Comparison of ENCODE assay signal across 8 mouse cellular contexts in the genomic region with DNA sequence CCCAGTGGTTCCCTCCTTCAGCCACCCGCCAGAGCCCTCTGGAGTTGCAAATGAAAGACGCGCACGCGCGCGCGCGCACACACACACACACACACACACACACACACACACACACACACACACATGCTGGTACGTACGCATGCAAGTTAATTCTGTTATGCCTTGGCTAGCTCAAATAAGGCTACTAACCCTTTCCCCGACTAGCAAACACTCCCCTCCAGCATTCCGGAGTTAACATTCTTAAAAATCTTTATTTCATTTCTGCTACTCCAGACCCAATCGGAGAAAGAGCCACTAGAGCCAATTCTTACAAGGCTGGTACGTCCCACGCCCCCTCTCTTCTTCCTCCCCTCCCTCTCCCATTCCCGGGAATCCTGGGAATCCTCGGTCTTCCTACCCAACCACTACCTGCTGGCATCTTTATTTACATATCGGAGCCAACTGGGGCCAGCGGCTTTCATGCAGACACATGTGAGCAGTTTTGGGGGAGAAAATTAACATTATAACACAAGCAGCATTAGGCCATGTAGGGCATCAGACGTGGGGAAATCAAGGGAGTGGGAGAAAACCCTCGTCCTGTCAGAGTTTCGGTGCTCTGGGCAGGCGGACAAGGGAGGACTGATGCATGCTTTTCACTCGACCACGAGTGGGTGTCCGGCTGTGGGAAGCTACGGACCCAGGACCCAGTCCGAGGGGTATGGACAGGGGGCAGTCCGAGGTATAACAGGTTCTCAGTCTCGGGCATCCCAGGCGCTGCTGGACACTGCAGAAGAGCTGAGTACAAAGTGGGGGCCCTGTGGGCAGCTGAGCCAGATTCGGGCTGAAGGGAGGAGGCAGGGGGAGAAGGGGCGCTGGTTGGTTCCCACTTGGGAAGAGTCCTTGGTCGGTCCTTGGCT. TPM values are rescaled to one million over a fixed set of nuclear protein-coding genes. Genes with fewer than 3 reads are reported as not detected.
DNase-seq lines count a peak whose midpoint lies in the region; ATAC-seq and TF ChIP-seq lines count a peak whose summit lies in the region.

No protein-coding gene starts in this region.

- H3K36me3 ChIP-seq in lung, embryonic 14.5 days (ENCODE audit: insufficient read depth), result no peaks in the 10 kb centered on the region
- no peaks in the 10 kb centered on the region for H3K36me3 ChIP-seq in neural tube, embryonic 12.5 days

- no peaks in the 10 kb centered on the region for H3K27me3 ChIP-seq in lung, embryonic 14.5 days (ENCODE audit: insufficient read depth, low read length)
- H3K27me3 ChIP-seq in neural tube, embryonic 12.5 days (replicated peaks), result no peaks in the 10 kb centered on the region

- peak overlapping the region; percentile 76 for H3K4me2 ChIP-seq in lung, embryonic 14.5 days
- peak overlapping the region; percentile 72 for H3K4me2 ChIP-seq in neural tube, embryonic 12.5 days (replicated peaks)

- peak; percentile 33; the same call in 1 of the 2 replicates for ATAC-seq in lung, embryonic 14.5 days (ENCODE audit: insufficient read depth)
- peak; percentile 37; the same call in 1 of the 2 replicates for ATAC-seq in neural tube, embryonic 12.5 days (ENCODE audit: low FRiP score, low read depth)

- no peak for TF ChIP-seq CTCF in lung, embryonic 14.5 days (IDR thresholded peaks at IDR 0.05; ENCODE audit: low read depth)

- DNase-seq in adrenal gland, postnatal 14 days, result peak; percentile 5
- no peak for DNase-seq in adrenal gland, postnatal 25 days
- peak; percentile 53 for DNase-seq in lung, embryonic 14.5 days
- no peak for DNase-seq in lung, postnatal 25 days (ENCODE audit: low spot score)
- peak; percentile 35 for DNase-seq in kidney, postnatal 14 days
- DNase-seq in layer of hippocampus, adult 8-10 months (ENCODE audit: low spot score in 2 of 2), result no peak
- no peak for DNase-seq in adrenal gland, postnatal 4 days (ENCODE audit: low spot score in 2 of 2)

- no peak overlapping the region for H3K27ac ChIP-seq in lung, embryonic 14.5 days (ENCODE audit: low read depth)
- H3K27ac ChIP-seq in neural tube, embryonic 12.5 days, result no peak overlapping the region

- 5% methylated on average over 35 of the region's 35 CpGs for WGBS in lung, embryonic 14.5 days
- WGBS in neural tube, embryonic 12.5 days, result 4% methylated on average over 35 of the region's 35 CpGs

- no peaks in the 10 kb centered on the region for H3K4me1 ChIP-seq in lung, embryonic 14.5 days (ENCODE audit: insufficient read depth)
- peaks cover 11% of the 10 kb centered on the region for H3K4me1 ChIP-seq in neural tube, embryonic 12.5 days

- H3K4me3 ChIP-seq in lung, embryonic 14.5 days (ENCODE audit: low read depth, low read length), result peak overlapping the region; percentile 37
- H3K4me3 ChIP-seq in neural tube, embryonic 12.5 days, result peak overlapping the region; percentile 33

- no peaks in the 10 kb centered on the region for H3K9me3 ChIP-seq in lung, embryonic 14.5 days (ENCODE audit: low read depth, low read length)
- no peaks in the 10 kb centered on the region for H3K9me3 ChIP-seq in neural tube, embryonic 12.5 days

- peak overlapping the region; percentile 27; the same call in 1 of the 2 replicates for H3K9ac ChIP-seq in lung, embryonic 14.5 days
- 0 out of 2 replicates have a peak overlapping the region, but pooled peaks have one; percentile 40 for H3K9ac ChIP-seq in neural tube, embryonic 12.5 days

RNA-seq across cellular contexts. Expression of gene Hebp2, which starts 3.7 kb away (rescaled TPM):
- total RNA-seq in adrenal gland, postnatal 14 days (2021), result 3.4 and 4.2 TPM in 2 replicates
- total RNA-seq in adrenal gland, postnatal 25 days (2021), result 2.6 and 4.5 TPM in 2 replicates
- polyA plus RNA-seq in lung, embryonic 14.5 days (2014; fragmentation: Nextera tagmentation; extraction: Ambion mirVana), result 9.6 and 13.3 TPM in 2 replicates
- 12.1 and 16.4 TPM in 2 replicates for polyA plus RNA-seq in neural tube, embryonic 12.5 days (2016; fragmentation: Nextera tagmentation; extraction: Ambion mirVana)
- 1 to 10 TPM; 2.3 to 4.8 (median 4.2) TPM for total RNA-seq in layer of hippocampus, adult 8-10 months (2022)
- total RNA-seq in adrenal gland, postnatal 4 days (2021), result 10 to 100 TPM in 1 of 2 experiments, 1 to 10 TPM in 1; 7.2 to 10.2 TPM

Comparison
In these comparisons a context has a peak if more than half of its experiments do, and no peak if none do; other contexts are left out.
1. DNase-seq: peak in adrenal gland, postnatal 14 days (single experiment), lung, embryonic 14.5 days (single experiment) and kidney, postnatal 14 days (single experiment); none in adrenal gland, postnatal 25 days (single experiment), lung, postnatal 25 days (single experiment), layer of hippocampus, adult 8-10 months (0 of 2) and adrenal gland, postnatal 4 days (0 of 2).